Mouse (Mus musculus) A20 (cell line): Measurements from ENCODE around the gene Gigyf2.

Source experiments
- DNase-seq: peaks from one replicate; pipeline ENCODE4 v3.0.0-alpha.2; 2011; ENCODE audit warnings: low read depth, low spot score

The Gigyf2 gene

GRCm38 (mm10) chr1:87316672-87317071 lies 10.1 kb upstream of the Gigyf2 start:
- DNase-seq: no peak

- peak; percentile 28 for DNase-seq
Observed at GRCm38 (mm10) chr1:87321071-87321470, 5.7 kb upstream of the Gigyf2 start.

GRCm38 (mm10) chr1:87322778-87323177 lies 4.0 kb upstream of the Gigyf2 start:
- DNase-seq: no peak

GRCm38 (mm10) chr1:87324649-87325048 lies 2.1 kb upstream of the Gigyf2 start:
- DNase-seq: peak; percentile 18

- DNase-seq: peak; percentile 70
Observed at GRCm38 (mm10) chr1:87327165-87327861, 515 bp downstream of the Gigyf2 start.

- DNase-seq: no peak
Observed at GRCm38 (mm10) chr1:87331774-87332173, 5.0 kb downstream of the Gigyf2 start.

GRCm38 (mm10) chr1:87350576-87350975 lies 23.8 kb downstream of the Gigyf2 start:
- no peak for DNase-seq

- no peak for DNase-seq
Observed at GRCm38 (mm10) chr1:87360276-87360675, 33.5 kb downstream of the Gigyf2 start.

GRCm38 (mm10) chr1:87378024-87378560 lies 51.3 kb downstream of the Gigyf2 start:
- DNase-seq: no peak

- DNase-seq: peak; percentile 33
Observed at GRCm38 (mm10) chr1:87379919-87380318, 53.1 kb downstream of the Gigyf2 start.

GRCm38 (mm10) chr1:87381152-87381551 lies 54.4 kb downstream of the Gigyf2 start:
- DNase-seq: no peak

GRCm38 (mm10) chr1:87386436-87387092 lies 59.8 kb downstream of the Gigyf2 start:
- no peak for DNase-seq

GRCm38 (mm10) chr1:87393444-87394195 lies 66.8 kb downstream of the Gigyf2 start:
- DNase-seq: no peak

- DNase-seq: no peak
Observed at GRCm38 (mm10) chr1:87394594-87394993, 67.8 kb downstream of the Gigyf2 start, which contains the start of gene Kcnj13. Gene Kcnj13 (minus strand): TSS chr1:87394729.

GRCm38 (mm10) chr1:87396923-87397586 lies 70.3 kb downstream of the Gigyf2 start:
- DNase-seq: no peak

GRCm38 (mm10) chr1:87404710-87405109 lies 77.9 kb downstream of the Gigyf2 start:
- no peak for DNase-seq

- peak; percentile 2 for DNase-seq
Observed at GRCm38 (mm10) chr1:87406012-87406411, 79.2 kb downstream of the Gigyf2 start.

- no peak for DNase-seq
Observed at GRCm38 (mm10) chr1:87409380-87409779, 82.6 kb downstream of the Gigyf2 start.

- peak; percentile 75 for DNase-seq
Observed at GRCm38 (mm10) chr1:87418733-87419132, 91.9 kb downstream of the Gigyf2 start.

GRCm38 (mm10) chr1:87435125-87435524 lies 108.3 kb downstream of the Gigyf2 start:
- no peak for DNase-seq

GRCm38 (mm10) chr1:87436583-87436982 lies 109.8 kb downstream of the Gigyf2 start:
- DNase-seq: no peak
